Comparison of ENCODE assay signal across 9 mouse cellular contexts in the genomic region with DNA sequence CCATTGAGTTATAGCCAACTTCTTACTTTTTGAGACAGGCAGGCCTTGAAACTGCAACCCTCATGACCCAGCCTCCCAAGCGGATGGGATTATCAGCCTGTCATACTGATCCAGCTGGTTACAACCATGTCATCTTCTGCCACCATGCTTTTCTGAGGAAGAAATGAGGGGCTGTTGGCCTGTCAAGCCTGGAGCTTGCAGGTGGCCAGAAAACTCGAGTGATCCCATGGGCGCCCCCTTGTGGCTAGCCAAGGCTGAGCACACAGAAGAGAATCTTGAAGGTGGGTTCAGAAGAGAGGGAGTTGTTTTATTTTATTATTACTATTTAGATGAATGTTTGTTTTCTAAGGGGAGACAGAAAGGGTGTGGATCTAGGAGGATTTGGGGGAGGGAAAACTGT. TPM values are rescaled to one million over a fixed set of nuclear protein-coding genes. Genes with fewer than 3 reads are reported as not detected.
DNase-seq lines count a peak whose midpoint lies in the region; ATAC-seq lines count a peak whose summit lies in the region.
"Had no signal": no experiment of that assay in that cellular context is flagged by ENCODE, and none has a peak within 500 bp of the region (broad histone marks: within the 10 kb centered on the region; RNA-seq: fewer than 3 reads in every experiment).

No protein-coding gene starts in this region.

- intact Hi-C loops in heart, postnatal 14 days (cut with DNase I): no loop called here

- no peak overlapping the region for H3K4me3 ChIP-seq in heart, embryonic 11.5 days (ENCODE audit: low read depth, low read length)
- H3K4me3 ChIP-seq: hindbrain, embryonic 15.5 days had no signal

- H3K4me1 ChIP-seq in heart, embryonic 11.5 days (ENCODE audit: control insufficient read depth, insufficient read depth, low read length): no peaks in the 10 kb centered on the region
- H3K4me1 ChIP-seq: hindbrain, embryonic 15.5 days had no signal

- no peak for ATAC-seq in heart, embryonic 11.5 days (replicated peaks; ENCODE audit: insufficient number of reproducible peaks, low FRiP score, low TSS enrichment)

- DNase-seq in heart, postnatal 14 days: peak; percentile 42 to 63
- peak; percentile 33 to 53 for DNase-seq in right cerebral cortex, adult 2 months (ENCODE audit: low spot score in 2 of 2)
- DNase-seq in right cerebral cortex, adult 18-20 months: no peak
- peak; percentile 48 for DNase-seq in brain, adult 2 months (ENCODE audit: low read depth, low spot score)
- peak; percentile 78 to 80 for DNase-seq in kidney, postnatal 4 days
- DNase-seq in right cerebral cortex, postnatal 25 days: peak; percentile 34
- DNase-seq in heart, adult 8-10 months (ENCODE audit: low spot score): no peak

- no peaks in the 10 kb centered on the region for H3K27me3 ChIP-seq in heart, embryonic 11.5 days (ENCODE audit: control insufficient read depth, insufficient read depth, low read length)
- H3K27me3 ChIP-seq: hindbrain, embryonic 15.5 days had no signal

- 16% methylated on average over 3 of the region's 3 CpGs for WGBS in heart, embryonic 11.5 days (ENCODE audit: insufficient replicate concordance)

- no peak overlapping the region for H3K9ac ChIP-seq in heart, embryonic 11.5 days (ENCODE audit: low read depth, low read length)
- H3K9ac ChIP-seq: hindbrain, embryonic 15.5 days had no signal

- H3K36me3 ChIP-seq in heart, embryonic 11.5 days (ENCODE audit: control insufficient read depth, insufficient read depth, low read length): no peaks in the 10 kb centered on the region
- H3K36me3 ChIP-seq: hindbrain, embryonic 15.5 days had no signal

- H3K27ac ChIP-seq in heart, embryonic 11.5 days (ENCODE audit: low read depth, low read length): no peak overlapping the region
- H3K27ac ChIP-seq: hindbrain, embryonic 15.5 days had no signal

- no peak overlapping the region for H3K4me2 ChIP-seq in heart, embryonic 11.5 days
- H3K4me2 ChIP-seq: hindbrain, embryonic 15.5 days had no signal

- H3K9me3 ChIP-seq in heart, embryonic 11.5 days (replicated peaks; ENCODE audit: control insufficient read depth, low read length): 0 out of 2 replicates have a peak, but pooled peaks cover 3% of the 10 kb centered on the region
- H3K9me3 ChIP-seq: hindbrain, embryonic 15.5 days had no signal

RNA-seq across cellular contexts. Expression of a gene that starts 4.1 kb away (rescaled TPM):
- total RNA-seq in heart, postnatal 14 days (2021): not detected
- polyA plus RNA-seq in heart, embryonic 11.5 days (2014; fragmentation: Nextera tagmentation; extraction: Ambion mirVana): not detected in 2 replicates
- total RNA-seq in heart, adult 8-10 months (2022): not detected

RNA-seq across cellular contexts. Expression of a gene that starts 49.1 kb away (rescaled TPM):
- total RNA-seq in heart, postnatal 14 days (2021): 100 to 1,000 TPM; 470 to 485 TPM
- polyA plus RNA-seq in heart, embryonic 11.5 days (2014; fragmentation: Nextera tagmentation; extraction: Ambion mirVana): 225 and 236 TPM in 2 replicates
- 100 to 1,000 TPM; 485 to 583 (median 548) TPM for total RNA-seq in heart, adult 8-10 months (2022)

Comparison
In these comparisons a context has a peak if more than half of its experiments do, and no peak if none do; other contexts are left out.
1. DNase-seq: peak in heart, postnatal 14 days (2 of 2), right cerebral cortex, adult 2 months (2 of 2), brain, adult 2 months (single experiment), kidney, postnatal 4 days (2 of 2) and right cerebral cortex, postnatal 25 days (single experiment); none in right cerebral cortex, adult 18-20 months (single experiment) and heart, adult 8-10 months (single experiment).